Mouse (Mus musculus): ENCODE measurements at regions not wholly inside any gene's neighbourhood (a gene's known extent, or its start where the extent isn't known, plus 50 kb on each side); places are given as distances from the start of the nearest gene placed in this dataset.

- Histone ChIP-seq H3K36me3 (no peaks in the 10 kb centered on the region), H3K9ac (no peak overlapping the region), H3K4me1 (no peaks in the 10 kb centered on the region; the same call in 1 of the 2 replicates), H3K9me3 (no peaks in the 10 kb centered on the region), H3K27me3 (no peaks in the 10 kb centered on the region), H3K4me3 (no peak overlapping the region), H3K27ac (no peak overlapping the region), H3K4me2 (replicated peaks) (no peak overlapping the region)
- WGBS, result 69% methylated on average over 5 of the region's 5 CpGs
- no peak for ATAC-seq (ENCODE audit: low FRiP score, low read depth)
Measured at GRCm38 (mm10) chr15:63689788-63690575, 155.0 kb downstream of the Gsdmc2 start.

GRCm38 (mm10) chr15:63687852-63688251 is 157.1 kb downstream of the Gsdmc2 start:
- Histone ChIP-seq H3K4me1 (no peaks in the 10 kb centered on the region; the same call in 1 of the 2 replicates), H3K27me3 (no peaks in the 10 kb centered on the region), H3K4me2 (replicated peaks) (no peak overlapping the region), H3K4me3 (no peak overlapping the region), H3K27ac (peak overlapping the region; percentile 4; the same call in 1 of the 2 replicates), H3K9ac (no peak overlapping the region), H3K36me3 (no peaks in the 10 kb centered on the region), H3K9me3 (no peaks in the 10 kb centered on the region)
- no peak for ATAC-seq (ENCODE audit: low FRiP score, low read depth)
- WGBS, result 87% methylated on average over 1 of the region's 1 CpGs

- WGBS, result 66% methylated on average over 3 of the region's 3 CpGs
- no peak overlapping the region for H3K4me2 ChIP-seq (replicated peaks)
- H3K27me3 ChIP-seq, result no peaks in the 10 kb centered on the region
- H3K9ac ChIP-seq, result no peak overlapping the region
- no peaks in the 10 kb centered on the region for H3K9me3 ChIP-seq
- H3K27ac ChIP-seq, result no peak overlapping the region
- peak; percentile 69 for ATAC-seq (ENCODE audit: low FRiP score, low read depth)
- H3K4me3 ChIP-seq, result no peak overlapping the region
- H3K4me1 ChIP-seq, result no peaks in the 10 kb centered on the region; the same call in 1 of the 2 replicates
- H3K36me3 ChIP-seq, result no peaks in the 10 kb centered on the region
Measured at GRCm38 (mm10) chr15:63686954-63687562, 157.9 kb downstream of the Gsdmc2 start.

- Histone ChIP-seq H3K4me1 (no peaks in the 10 kb centered on the region), H3K27me3 (no peaks in the 10 kb centered on the region), H3K9me3 (no peaks in the 10 kb centered on the region), H3K36me3 (no peaks in the 10 kb centered on the region), H3K4me2 (replicated peaks) (no peak overlapping the region), H3K9ac (no peak overlapping the region), H3K4me3 (no peak overlapping the region), H3K27ac (no peak overlapping the region)
- 68% methylated on average over 3 of the region's 3 CpGs for WGBS
- ATAC-seq (ENCODE audit: low FRiP score, low read depth), result no peak
Measured at GRCm38 (mm10) chr15:63679984-63680925, 164.7 kb downstream of the Gsdmc2 start.

- H3K27ac ChIP-seq, result no peak overlapping the region
- no peaks in the 10 kb centered on the region for H3K36me3 ChIP-seq
- H3K9me3 ChIP-seq, result no peaks in the 10 kb centered on the region
- H3K4me1 ChIP-seq, result no peaks in the 10 kb centered on the region
- H3K4me3 ChIP-seq, result no peak overlapping the region
- no peak for ATAC-seq (ENCODE audit: low FRiP score, low read depth)
- no peak overlapping the region for H3K9ac ChIP-seq
- no peak overlapping the region for H3K4me2 ChIP-seq (replicated peaks)
- WGBS, result 78% methylated on average over 5 of the region's 5 CpGs
- no peaks in the 10 kb centered on the region for H3K27me3 ChIP-seq
Measured at GRCm38 (mm10) chr15:63678921-63679320, 166.1 kb downstream of the Gsdmc2 start.

GRCm38 (mm10) chr15:63675491-63676036 is 169.4 kb downstream of the Gsdmc2 start:
- Histone ChIP-seq H3K27ac (no peak overlapping the region), H3K4me2 (replicated peaks) (no peak overlapping the region), H3K4me1 (no peaks in the 10 kb centered on the region), H3K9me3 (no peaks in the 10 kb centered on the region), H3K9ac (no peak overlapping the region), H3K4me3 (no peak overlapping the region), H3K36me3 (no peaks in the 10 kb centered on the region), H3K27me3 (no peaks in the 10 kb centered on the region)
- ATAC-seq (ENCODE audit: low FRiP score, low read depth), result peak; percentile 32
- 61% methylated on average over 10 of the region's 10 CpGs for WGBS

- no peaks in the 10 kb centered on the region for H3K27me3 ChIP-seq
- no peak overlapping the region for H3K4me2 ChIP-seq (replicated peaks)
- no peaks in the 10 kb centered on the region for H3K4me1 ChIP-seq
- H3K4me3 ChIP-seq, result no peak overlapping the region
- H3K9me3 ChIP-seq, result no peaks in the 10 kb centered on the region
- no peak for ATAC-seq (ENCODE audit: low FRiP score, low read depth)
- WGBS, result 94% methylated on average over 5 of the region's 5 CpGs
- H3K9ac ChIP-seq, result no peak overlapping the region
- H3K36me3 ChIP-seq, result no peaks in the 10 kb centered on the region
- peak overlapping the region; percentile 12; the same call in 1 of the 2 replicates for H3K27ac ChIP-seq
Measured at GRCm38 (mm10) chr15:63674404-63674803, 170.6 kb downstream of the Gsdmc2 start.

GRCm38 (mm10) chr15:63671081-63671480 is 173.9 kb downstream of the Gsdmc2 start:
- H3K4me1 ChIP-seq, result no peaks in the 10 kb centered on the region
- H3K36me3 ChIP-seq, result no peaks in the 10 kb centered on the region
- H3K27me3 ChIP-seq, result no peaks in the 10 kb centered on the region
- H3K4me3 ChIP-seq, result no peak overlapping the region
- no peak for ATAC-seq (ENCODE audit: low FRiP score, low read depth)
- H3K4me2 ChIP-seq (replicated peaks), result no peak overlapping the region
- 72% methylated on average over 11 of the region's 11 CpGs for WGBS
- no peak overlapping the region for H3K9ac ChIP-seq
- H3K27ac ChIP-seq, result peak overlapping the region; percentile 61; the same call in 1 of the 2 replicates
- no peaks in the 10 kb centered on the region for H3K9me3 ChIP-seq

- H3K9ac ChIP-seq, result no peak overlapping the region
- no peak overlapping the region for H3K4me2 ChIP-seq (replicated peaks)
- H3K27ac ChIP-seq, result peak overlapping the region; percentile 61; the same call in 1 of the 2 replicates
- ATAC-seq (ENCODE audit: low FRiP score, low read depth), result no peak
- WGBS, result 81% methylated on average over 1 of the region's 1 CpGs
- no peaks in the 10 kb centered on the region for H3K9me3 ChIP-seq
- no peaks in the 10 kb centered on the region for H3K4me1 ChIP-seq
- no peaks in the 10 kb centered on the region for H3K36me3 ChIP-seq
- no peak overlapping the region for H3K4me3 ChIP-seq
- H3K27me3 ChIP-seq, result no peaks in the 10 kb centered on the region
Measured at GRCm38 (mm10) chr15:63670561-63670960, 174.4 kb downstream of the Gsdmc2 start.

GRCm38 (mm10) chr15:63667536-63667935 is 177.4 kb downstream of the Gsdmc2 start:
- WGBS, result 80% methylated on average over 5 of the region's 5 CpGs
- H3K9ac ChIP-seq, result no peak overlapping the region
- H3K27ac ChIP-seq, result no peak overlapping the region
- H3K4me2 ChIP-seq (replicated peaks), result no peak overlapping the region
- H3K4me3 ChIP-seq, result no peak overlapping the region
- no peaks in the 10 kb centered on the region for H3K9me3 ChIP-seq
- ATAC-seq (ENCODE audit: low FRiP score, low read depth), result no peak
- H3K36me3 ChIP-seq, result no peaks in the 10 kb centered on the region
- H3K4me1 ChIP-seq, result no peaks in the 10 kb centered on the region
- H3K27me3 ChIP-seq, result no peaks in the 10 kb centered on the region

GRCm38 (mm10) chr15:63665517-63665916 is 179.5 kb downstream of the Gsdmc2 start:
- no peak overlapping the region for H3K4me2 ChIP-seq (replicated peaks)
- no peak for ATAC-seq (ENCODE audit: low FRiP score, low read depth)
- 63% methylated on average over 4 of the region's 4 CpGs for WGBS

More at GRCm38 (mm10) chr15:63665517-63665916, 179.5 kb downstream of the Gsdmc2 start:
- no peak overlapping the region for H3K27ac ChIP-seq
- H3K4me3 ChIP-seq, result no peak overlapping the region
- H3K36me3 ChIP-seq, result no peaks in the 10 kb centered on the region
- no peaks in the 10 kb centered on the region for H3K4me1 ChIP-seq
- no peak overlapping the region for H3K9ac ChIP-seq
- H3K27me3 ChIP-seq, result no peaks in the 10 kb centered on the region
- no peaks in the 10 kb centered on the region for H3K9me3 ChIP-seq

Measured in limb, embryonic 13.5 days (tissue).